Mouse (Mus musculus): Measurements from ENCODE around the gene Nos1ap.

GRCm38 (mm10) chr1:170536344-170536743 lies 53.3 kb downstream of the Nos1ap start:
- no peak for TF ChIP-seq CTCF (IDR thresholded peaks at IDR 0.05; ENCODE audit: extremely low read depth, insufficient read length, insufficient replicate concordance, low read depth, low read length)
- no peak for TF ChIP-seq POLR2A (IDR thresholded peaks at IDR 0.05; ENCODE audit: low read depth, low read length)
